Mouse (Mus musculus) retina, embryonic 14.5 days (tissue): ENCODE results near the gene Twist1.
A peak's percentile ranks its signal among the peaks of the same experiment; 100 is the strongest.

Source experiments
- DNase-seq: peaks from one replicate; pipeline ENCODE4 v3.0.0-alpha.2; 2015; ENCODE audit warnings: low spot score

Twist1 gene

GRCm38 (mm10) chr12:33957400-33958240 is at the start of gene Twist1:
TSS of gene Twist1 (plus strand) at chr12:33957671.
- DNase-seq = peak; percentile 49

DNA sequence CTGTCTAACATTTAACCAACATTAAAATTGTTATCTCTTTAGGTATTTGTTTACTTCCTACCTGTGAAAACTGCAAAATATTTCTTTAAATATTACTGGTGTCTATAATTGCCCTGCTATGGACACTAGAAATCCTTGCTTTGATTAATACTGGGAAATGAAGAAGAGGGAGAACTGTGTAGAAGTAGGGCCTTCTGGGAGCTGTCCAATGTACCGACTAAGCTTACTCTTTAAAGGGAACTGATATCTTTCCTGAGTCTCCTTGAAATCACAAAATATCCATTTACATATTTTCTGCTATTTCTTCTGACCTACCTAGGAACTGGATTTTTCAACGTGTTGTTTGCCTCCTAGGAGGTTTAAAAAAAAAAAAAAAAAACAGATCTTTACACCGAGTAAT is 30.7 kb upstream of the Twist1 start:
- peak; percentile 53 for DNase-seq

GRCm38 (mm10) chr12:33927334-33928098 is 30.0 kb upstream of the Twist1 start:
- peak; percentile 33 for DNase-seq

DNA sequence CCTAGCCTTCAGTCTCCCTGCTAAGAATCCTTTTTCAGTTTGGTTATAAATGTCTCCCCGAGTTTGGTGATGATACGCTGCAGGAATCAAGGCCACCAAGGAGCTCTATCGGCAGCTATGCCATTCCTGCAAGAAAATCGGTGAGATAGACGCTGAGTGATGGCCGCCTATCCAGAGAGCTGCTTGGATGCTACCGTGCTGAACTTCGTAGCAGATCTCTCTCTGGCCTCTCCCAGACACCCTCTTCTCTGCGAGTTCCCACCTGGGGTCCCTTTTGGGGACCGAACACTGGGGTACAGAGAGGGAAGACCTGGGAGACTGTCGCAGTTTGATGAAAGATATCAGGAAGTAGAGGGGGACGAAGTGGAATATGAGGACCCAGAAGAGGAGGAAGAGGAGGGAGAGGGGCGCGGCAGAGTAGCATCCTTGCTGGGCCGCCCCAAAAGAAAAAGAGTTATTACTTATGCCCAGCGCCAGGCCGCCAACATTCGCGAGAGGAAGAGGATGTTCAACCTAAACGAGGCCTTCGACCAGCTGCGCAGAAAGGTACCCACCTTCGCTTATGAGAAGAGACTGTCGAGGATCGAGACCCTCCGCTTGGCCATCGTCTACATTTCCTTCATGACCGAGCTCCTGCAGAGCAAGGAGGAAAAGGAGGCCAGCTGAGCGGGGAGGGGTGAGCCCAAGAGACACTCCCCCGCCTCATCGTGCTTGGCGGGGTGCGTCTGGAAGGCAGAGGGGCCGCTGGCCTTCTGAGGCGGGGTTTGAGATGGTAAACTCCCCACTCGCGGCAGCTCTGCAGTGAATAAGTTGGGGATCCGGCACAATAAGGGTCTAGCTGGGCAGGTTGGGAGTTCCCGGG is 28.9 kb upstream of the Twist1 start, which contains the start of gene Ferd3l:
Ferd3l (plus strand) TSS at position 95 of the 862 bp plus-strand sequence.
- DNase-seq = no peak

DNA sequence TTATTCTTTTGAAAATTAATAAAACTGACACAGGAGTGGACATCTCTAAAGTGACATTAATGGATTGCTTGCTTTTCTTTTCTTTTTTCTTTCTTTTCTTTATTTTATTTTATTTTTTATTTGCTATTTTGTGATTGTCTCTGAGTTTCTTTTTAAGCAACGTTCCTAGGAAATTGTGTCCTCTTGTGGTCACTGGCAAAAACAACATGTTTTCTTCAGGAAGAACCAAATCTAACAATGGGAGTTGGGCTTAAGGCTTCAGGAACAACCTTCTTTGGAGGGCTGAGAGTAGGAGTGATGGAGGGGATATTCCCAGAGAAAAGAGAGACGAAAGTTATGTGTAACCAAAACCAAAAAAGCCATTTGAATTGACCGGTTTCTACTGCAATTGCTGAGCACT is 4.6 kb upstream of the Twist1 start:
- no peak for DNase-seq

DNA sequence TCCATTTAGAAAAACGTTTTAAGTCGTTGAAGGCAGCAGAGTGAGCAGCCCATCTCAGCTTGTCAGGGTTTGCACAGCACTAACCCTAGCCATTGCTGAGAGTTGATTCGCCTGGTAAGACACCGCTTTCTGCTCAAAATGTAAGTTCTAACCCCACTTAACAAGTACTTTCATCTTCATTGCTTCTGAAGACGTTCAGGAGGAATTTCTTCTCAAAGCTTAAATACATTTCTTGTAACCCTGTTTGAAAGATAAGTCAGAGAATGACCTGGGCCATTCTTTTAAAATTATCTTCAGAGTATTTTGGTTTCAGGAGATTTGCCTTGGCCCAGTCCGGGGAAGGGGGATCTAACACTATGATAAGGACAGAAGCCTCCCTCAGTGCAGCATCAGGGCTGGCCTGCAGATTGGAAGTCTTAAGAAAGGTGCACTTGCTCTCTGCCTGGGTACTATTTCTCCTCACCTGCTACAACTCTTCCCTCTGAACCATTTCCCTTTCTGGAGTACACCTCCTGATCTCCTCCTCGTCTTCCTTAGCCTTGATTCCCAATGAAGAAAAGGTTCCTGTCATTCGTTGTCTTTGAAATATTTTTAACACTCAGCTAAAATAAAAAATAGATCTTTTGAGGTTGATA is 2.4 kb upstream of the Twist1 start:
- DNase-seq = no peak

- DNase-seq = peak; percentile 48
Observed at GRCm38 (mm10) chr12:33955606-33956295, 1.7 kb upstream of the Twist1 start.

DNA sequence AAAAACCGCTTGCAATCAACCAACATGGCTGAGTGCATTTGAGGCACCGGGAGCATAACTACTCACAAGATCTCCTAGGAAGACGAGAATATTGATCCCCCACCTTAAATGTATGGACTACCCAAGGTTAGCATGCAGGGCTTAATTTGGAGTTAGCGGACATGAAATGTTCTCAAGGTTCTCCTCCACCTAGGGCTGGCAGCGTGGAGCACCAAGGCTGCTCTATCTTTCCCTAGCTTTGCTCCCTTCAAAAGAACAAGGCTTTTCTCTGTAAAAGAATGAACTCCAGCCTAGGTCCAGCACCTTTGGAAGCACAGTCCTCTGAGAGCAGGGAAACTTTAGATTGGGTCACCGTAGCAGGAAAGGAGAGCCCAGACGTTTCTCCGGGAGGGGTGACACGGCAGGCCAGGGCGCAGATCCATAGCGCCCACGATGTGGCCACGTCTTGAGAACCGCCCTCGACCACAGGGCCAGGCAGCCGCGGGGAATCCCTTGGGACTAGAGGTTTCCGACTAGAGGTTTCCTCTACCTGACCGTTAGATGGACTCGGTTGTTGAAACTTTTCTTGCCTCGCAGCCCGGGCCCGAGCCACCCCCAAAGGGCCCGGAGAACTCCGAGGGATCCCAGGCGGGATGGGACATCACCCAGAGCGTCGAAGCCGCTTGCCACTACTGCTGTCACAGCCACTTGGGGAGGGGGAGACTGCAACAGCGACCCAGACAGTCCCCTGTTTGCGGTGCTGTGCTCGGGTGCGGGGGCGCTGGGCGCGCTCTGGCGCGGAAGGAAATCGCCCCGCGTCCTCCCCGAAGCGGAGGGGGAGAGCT is 683 bp upstream of the Twist1 start:
- peak; percentile 42 for DNase-seq

DNA sequence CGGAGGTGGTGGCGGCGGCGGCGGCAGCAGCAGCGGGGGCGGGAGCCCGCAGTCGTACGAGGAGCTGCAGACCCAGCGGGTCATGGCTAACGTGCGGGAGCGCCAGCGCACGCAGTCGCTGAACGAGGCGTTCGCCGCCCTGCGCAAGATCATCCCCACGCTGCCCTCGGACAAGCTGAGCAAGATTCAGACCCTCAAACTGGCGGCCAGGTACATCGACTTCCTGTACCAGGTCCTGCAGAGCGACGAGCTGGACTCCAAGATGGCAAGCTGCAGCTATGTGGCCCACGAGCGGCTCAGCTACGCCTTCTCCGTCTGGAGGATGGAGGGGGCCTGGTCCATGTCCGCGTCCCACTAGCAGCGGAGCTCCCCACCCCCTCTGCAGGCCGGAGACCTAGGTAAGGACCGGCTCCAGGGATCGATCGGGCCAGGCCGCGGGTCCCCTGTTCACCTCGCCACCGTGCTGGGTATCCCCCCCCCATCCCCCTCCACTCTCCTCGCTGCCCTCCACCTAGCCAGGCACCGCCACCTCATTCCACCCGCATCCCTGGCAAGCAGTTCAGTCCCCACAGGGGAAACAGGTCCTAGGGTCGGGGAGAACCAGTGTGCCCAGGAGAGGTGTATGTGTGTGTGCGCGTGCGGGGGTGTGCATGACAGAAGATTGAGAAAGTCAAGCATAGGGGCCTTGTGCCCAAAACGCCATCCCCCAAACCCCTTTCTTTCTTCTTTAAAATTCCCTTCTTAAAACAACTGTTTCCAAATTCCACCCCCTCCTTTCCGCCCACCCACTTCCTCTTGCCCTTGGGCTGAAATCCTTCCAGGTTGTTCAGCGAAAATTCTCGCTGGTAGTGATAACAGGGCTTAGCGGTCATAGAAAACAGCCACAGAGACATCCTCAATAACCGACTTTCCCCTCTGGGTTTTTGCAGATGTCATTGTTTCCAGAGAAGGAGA is 1.0 kb downstream of the Twist1 start:
- no peak for DNase-seq

- no peak for DNase-seq
Observed at GRCm38 (mm10) chr12:33959206-33959605, 1.7 kb downstream of the Twist1 start.

DNA sequence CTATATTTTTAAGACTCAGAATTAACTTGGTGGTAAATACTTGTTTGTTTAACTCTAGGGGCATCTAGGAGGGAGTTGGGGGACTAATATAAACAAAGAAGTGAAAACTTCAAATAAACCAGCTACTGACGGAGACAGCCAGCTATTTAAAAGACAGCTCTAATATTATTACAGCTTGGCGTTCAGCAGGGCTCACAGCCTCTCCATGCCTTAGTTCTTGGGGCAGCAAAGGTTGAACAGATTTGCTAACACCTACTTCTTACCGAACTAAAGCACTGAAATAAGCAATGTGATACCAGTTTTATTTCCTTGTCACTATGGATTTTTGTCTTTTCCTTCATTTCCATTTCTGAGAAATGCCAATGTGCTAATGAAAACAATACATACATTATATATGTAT is 2.4 kb downstream of the Twist1 start:
- peak; percentile 45 for DNase-seq

DNA sequence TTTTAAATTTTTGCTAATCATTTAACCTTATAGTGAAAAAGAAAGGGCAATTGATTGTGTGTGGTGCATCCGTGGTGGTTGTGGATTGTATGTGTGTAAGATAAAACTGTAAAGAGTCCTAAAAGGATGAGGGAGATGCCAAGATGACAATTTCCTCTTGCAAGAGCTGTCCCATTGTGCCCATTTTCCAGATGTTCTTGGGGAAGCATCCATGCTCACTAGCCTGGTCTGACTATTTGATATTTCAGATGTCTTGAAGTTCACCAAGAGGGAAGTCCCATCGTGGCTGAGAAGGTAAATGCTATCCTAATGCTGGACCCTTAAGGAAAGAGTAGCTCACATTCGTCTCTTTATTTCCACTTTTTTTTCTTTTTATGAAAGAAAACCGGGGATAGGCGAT is 3.5 kb downstream of the Twist1 start:
- DNase-seq = no peak

DNA sequence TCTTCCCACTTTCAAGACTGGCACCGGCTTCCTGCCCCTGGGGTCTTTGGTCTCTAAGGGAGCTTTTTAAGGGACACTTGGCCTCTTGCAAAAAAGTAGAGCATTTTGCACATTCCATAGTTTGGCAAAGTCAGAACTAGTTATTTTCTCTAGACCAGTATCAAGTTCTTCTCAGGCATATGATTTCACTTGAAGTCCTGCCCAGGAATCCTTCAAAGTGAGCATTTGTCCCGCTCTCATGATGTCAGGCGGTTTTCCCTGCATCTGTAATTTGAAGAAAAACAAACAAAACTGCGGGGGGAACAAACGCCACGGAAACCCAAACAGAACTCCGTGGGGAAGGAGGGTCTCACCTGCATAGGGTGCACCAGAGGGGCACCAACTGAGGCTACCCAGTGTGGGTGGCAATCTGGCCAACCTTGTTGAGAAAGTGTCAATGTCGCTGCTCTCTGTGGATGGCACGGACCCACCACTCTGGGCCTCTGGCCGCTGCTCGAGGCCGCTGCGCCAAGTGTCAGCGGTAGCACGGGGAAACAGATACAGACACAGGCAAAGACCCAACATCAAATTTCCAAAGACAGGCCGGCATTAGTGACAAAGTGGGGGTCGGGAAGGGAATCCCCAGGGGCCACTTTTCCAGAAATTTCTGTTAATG is 4.8 kb downstream of the Twist1 start:
- DNase-seq = peak; percentile 54

DNA sequence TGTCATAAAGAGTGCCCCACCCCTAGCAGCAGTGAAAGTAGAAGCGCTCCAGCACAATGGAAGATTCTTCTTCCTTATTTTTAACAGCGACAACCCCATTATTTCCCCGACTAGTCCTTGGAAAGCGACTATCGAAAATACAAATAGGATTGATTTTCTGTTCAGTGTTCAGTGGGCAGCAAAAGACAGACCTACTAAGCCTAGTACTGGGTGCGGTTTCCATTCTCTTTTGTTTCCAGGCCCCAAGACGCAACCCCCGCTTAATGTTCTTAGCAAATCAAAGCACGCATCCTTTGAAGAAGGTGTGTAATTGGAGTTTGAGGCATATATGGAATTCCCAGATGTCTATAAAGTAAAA is 5.3 kb downstream of the Twist1 start:
- no peak for DNase-seq

- no peak for DNase-seq
Observed at GRCm38 (mm10) chr12:33963671-33964369, 6.3 kb downstream of the Twist1 start.

DNA sequence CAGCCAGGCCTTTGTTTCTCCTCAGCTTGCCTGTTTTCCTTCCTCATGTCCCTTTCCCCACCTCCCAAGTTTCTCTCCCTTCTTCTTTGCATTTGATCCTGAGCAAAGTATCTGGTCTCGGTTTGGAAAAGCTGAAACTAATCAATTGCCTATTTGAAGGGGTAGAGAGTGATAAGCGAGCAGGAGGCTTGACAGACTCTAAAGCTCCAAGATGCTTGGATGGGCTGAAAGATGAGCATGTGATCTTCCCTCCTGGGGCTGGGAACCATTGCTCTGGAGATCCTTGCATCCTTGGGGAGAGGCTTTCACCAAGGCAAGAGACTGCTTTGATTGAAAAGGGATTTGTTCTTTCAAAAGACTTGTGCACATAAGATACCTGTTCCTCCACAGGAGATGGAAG is 7.0 kb downstream of the Twist1 start:
- DNase-seq = no peak

DNA sequence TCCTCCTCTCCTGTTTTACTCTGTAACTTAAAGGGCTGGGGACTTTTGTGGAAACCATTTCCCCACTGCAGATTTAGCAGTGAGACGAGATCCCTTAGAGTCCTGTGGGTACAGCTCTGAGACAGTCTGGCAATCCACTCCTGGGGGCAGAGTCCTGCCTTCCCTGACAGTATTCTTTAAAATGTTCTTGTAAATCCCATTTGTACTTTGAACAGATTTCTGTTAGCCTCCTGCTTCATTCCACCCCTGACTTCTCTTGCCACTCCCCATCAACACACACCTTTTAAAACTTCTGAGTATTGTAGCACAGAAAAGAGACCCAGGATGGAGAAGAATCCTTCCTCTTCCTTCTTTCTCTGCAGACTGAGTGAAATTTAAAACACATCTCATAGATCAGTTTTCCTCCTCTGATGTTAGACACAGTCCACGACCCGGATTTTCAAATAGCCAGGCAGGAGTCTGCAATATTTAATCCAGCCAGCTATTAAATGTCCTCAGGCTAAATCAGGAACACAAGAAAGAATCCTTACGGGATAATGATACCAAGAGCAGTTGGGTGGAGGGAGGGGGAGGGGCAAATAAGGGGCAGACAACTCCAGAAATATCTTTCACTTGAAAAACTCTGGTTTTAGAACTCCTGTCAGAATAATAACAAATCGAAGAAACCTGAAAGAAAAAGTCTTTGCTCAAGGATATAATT is 8.3 kb downstream of the Twist1 start:
- DNase-seq = no peak
